Mouse (Mus musculus) hindbrain, postnatal 0 days (tissue): ENCODE data around the gene 2310079G19Rik. TPM values are rescaled to one million over a fixed set of nuclear protein-coding genes. Genes with fewer than 3 reads are reported as not detected.
A peak's percentile ranks its signal among the peaks of the same experiment; 100 is the strongest.

ENCODE experiments used
- ATAC-seq: fragments of 200-750 bp; cut with Nextera tagmentation; 2 replicates; pipeline ENCODE4 v1.8.0; 2017; ENCODE audit warnings: mild to moderate bottlenecking, moderate TSS enrichment, moderate library complexity
- DNase-seq: peaks from one replicate; pipeline ENCODE4 v3.0.0-alpha.2; 2015; ENCODE audit warnings: low spot score
- H3K27ac ChIP-seq: fragments of 300-500 bp; sonication (generic); 2 replicates; pipeline ENCODE4 v1.5.1; 2014; ENCODE audit warnings: mild to moderate bottlenecking
- H3K27me3 ChIP-seq: fragments of 300-500 bp; sonication (generic); 2 replicates; pipeline ENCODE4 v1.6.1; 2014; ENCODE audit warnings: low read length, mixed read lengths; ENCODE audit not compliant: insufficient read depth
- H3K36me3 ChIP-seq: fragments of 300-500 bp; sonication (generic); 2 replicates; pipeline ENCODE4 v1.6.1; 2014; ENCODE audit warnings: low read length, mixed read lengths; ENCODE audit not compliant: insufficient read depth
- H3K4me1 ChIP-seq: fragments of 300-500 bp; sonication (generic); 2 replicates; pipeline ENCODE4 v1.6.1; 2014; ENCODE audit warnings: antibody characterized with exemption, low read length, mixed read lengths; ENCODE audit not compliant: insufficient read depth
- H3K4me2 ChIP-seq: fragments of 300-500 bp; sonication (generic); 2 replicates; pipeline ENCODE4 v1.6.1; 2014; ENCODE audit warnings: low read depth, mild to moderate bottlenecking, low read length, moderate library complexity, mixed read lengths
- H3K4me3 ChIP-seq: fragments of 300-500 bp; sonication (generic); 2 replicates; pipeline ENCODE4 v1.5.1; 2014; ENCODE audit warnings: low read length
- H3K9ac ChIP-seq: fragments of 300-500 bp; sonication (generic); replicated peaks from 2 replicates; pipeline ENCODE4 v1.6.1; 2014; ENCODE audit warnings: mild to moderate bottlenecking, low read length, moderate library complexity, mixed read lengths
- H3K9me3 ChIP-seq: fragments of 300-500 bp; sonication (generic); 2 replicates; pipeline ENCODE4 v1.6.1; 2016; ENCODE audit warnings: low read length, mixed read lengths
- CTCF ChIP-seq: IDR thresholded peaks from 2 replicates; pipeline ENCODE4 v1.5.1; 2016; ENCODE audit warnings: antibody characterized with exemption, control low read depth, low read depth
- WGBS: fragments of 180-500 bp; shearing (Covaris S2); extraction: QIAGEN DNeasy Blood & Tissue Kit; methylation state at CpG from one replicate; pipeline ENCODE4 v1.1.7; 2014; 5-methylcytosine and 5-hydroxymethylcytosine counted together
- polyA plus RNA-seq: library from polyadenylated mRNA; unstranded; fragments of >200 nt; fragmentation: Nextera tagmentation; extraction: Ambion mirVana; gene quantifications from 2 replicates; pipeline ENCODE4 v1.2.1, GENCODE M21; 2015
- total RNA-seq: library from RNA; depleted of rRNA; stranded (reverse); fragments of >200 nt; gene quantifications from 2 replicates; pipeline ENCODE4 v1.2.3, GENCODE M21; 2014; rRNA removed

2310079G19Rik gene
- total RNA-seq (not detected in 2 replicates), polyA plus RNA-seq (not detected in 2 replicates)

DNA sequence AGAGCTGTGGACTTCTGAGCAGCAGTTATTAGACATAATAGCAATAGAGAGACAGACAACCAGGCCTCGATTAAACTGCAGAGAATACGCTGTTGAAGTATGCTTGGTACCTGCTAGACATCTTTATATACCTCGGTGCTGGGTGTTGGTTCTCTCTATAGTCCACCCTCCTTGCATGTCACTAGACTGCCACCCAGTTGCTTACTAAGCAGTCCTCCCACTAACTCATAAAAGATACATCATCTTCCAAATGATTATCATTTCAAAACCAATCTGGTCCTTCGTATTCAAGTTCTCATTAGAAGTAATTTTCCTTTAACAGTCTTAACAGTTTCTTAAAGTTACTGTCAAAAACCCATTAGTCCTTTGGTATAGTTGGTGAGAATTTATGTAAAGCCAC is at the start of gene 2310079G19Rik:
2310079G19Rik (minus strand) TSS at position 101 of the 400 bp plus-strand sequence.
- 93% methylated on average over 4 of the region's 4 CpGs for WGBS
- H3K27ac ChIP-seq, result no peak within 1 kb of the TSS
- no peaks in the 10 kb centered on the region for H3K9me3 ChIP-seq
- no peaks in the 10 kb centered on the region for H3K27me3 ChIP-seq
- DNase-seq, result no peak
- no peak within 1 kb of the TSS for H3K4me3 ChIP-seq
- H3K9ac ChIP-seq, result no peak within 1 kb of the TSS
- no peak for TF ChIP-seq CTCF
- H3K4me2 ChIP-seq, result no peak within 1 kb of the TSS
- no peak for ATAC-seq
- no peaks in the 10 kb centered on the region for H3K36me3 ChIP-seq
- no peaks in the 10 kb centered on the region for H3K4me1 ChIP-seq

DNA sequence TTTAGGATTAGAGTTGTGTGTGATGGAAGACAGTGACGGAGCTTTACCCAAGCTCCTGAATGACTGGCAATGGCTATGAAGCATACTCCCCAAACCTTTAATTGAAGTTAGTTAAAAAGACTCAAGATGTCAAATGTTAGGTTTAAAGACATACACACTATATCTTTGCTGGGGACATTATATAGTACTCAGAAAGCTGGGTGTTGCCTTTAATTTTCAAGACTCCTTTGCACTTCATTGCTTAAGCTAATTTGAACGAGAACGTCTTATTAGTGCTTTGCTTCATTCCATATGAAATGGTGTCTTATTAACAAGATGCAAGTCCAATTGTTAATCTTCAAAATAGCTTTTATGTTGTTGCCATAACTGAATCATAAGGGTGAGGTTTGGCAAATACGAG is 44.1 kb upstream of the 2310079G19Rik start, which contains the start of gene Krtap27-1:
Krtap27-1 (minus strand) TSS at position 101 of the 400 bp plus-strand sequence.
- H3K27ac ChIP-seq, result no peak within 1 kb of the TSS
- H3K9ac ChIP-seq, result no peak within 1 kb of the TSS
- H3K4me2 ChIP-seq, result no peak within 1 kb of the TSS
- H3K36me3 ChIP-seq, result no peaks in the 10 kb centered on the region
- no peak for DNase-seq
- no peaks in the 10 kb centered on the region for H3K4me1 ChIP-seq
- no peak within 1 kb of the TSS for H3K4me3 ChIP-seq
- no peaks in the 10 kb centered on the region for H3K27me3 ChIP-seq
- ATAC-seq, result no peak
- H3K9me3 ChIP-seq, result no peaks in the 10 kb centered on the region
- WGBS, result 89% methylated on average over 4 of the region's 4 CpGs
- TF ChIP-seq CTCF, result no peak

DNA sequence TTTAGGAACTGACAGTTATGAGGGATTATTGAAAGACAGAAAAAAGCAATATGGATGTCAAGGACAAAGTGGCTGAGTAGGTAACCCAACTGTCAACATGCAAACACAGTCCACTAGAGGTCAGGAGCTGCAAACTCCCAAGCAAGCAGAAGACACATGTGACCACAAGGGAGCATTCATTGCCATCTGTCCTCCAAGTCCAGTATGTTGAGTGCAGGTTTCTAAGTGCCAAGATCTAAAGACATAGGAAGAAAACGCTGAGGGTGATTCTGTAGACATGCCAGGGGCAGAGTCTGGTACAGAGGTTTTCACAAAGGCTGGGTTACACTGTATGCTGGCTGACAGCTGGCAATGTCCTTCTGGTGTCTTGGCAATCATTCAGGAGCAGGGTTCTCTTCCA is 30.0 kb upstream of the 2310079G19Rik start:
- peak; percentile 68 for DNase-seq
- Histone ChIP-seq H3K9me3 (no peaks in the 10 kb centered on the region), H3K27ac (no peak overlapping the region), H3K4me2 (no peak overlapping the region), H3K36me3 (no peaks in the 10 kb centered on the region), H3K4me3 (no peak overlapping the region), H3K4me1 (no peaks in the 10 kb centered on the region), H3K27me3 (no peaks in the 10 kb centered on the region), H3K9ac (no peak overlapping the region)
- ATAC-seq, result peak; percentile 82
- WGBS, result 15% methylated on average over 1 of the region's 1 CpGs
- peak; percentile 69 for TF ChIP-seq CTCF

DNA sequence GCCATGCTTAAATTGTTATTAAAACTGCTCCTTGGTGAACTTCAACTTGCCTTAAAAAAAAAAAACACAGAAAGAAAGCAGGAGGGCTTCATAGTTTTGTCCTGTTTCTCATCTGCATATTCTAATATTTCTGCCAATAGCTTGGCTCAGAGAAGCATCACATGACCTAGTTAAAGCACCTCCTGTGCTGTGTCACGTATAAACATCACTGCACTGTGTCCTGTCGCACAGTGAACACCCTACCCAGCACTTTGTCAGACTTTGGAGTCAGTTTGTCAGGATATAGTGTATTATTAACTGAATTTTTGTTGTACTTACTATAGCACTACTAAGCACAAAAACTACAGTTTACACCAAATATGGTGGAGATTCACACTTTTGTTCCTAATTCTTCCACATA is 24.5 kb upstream of the 2310079G19Rik start:
- no peak for TF ChIP-seq CTCF
- Histone ChIP-seq H3K4me1 (no peaks in the 10 kb centered on the region), H3K9me3 (no peaks in the 10 kb centered on the region), H3K4me3 (no peak overlapping the region), H3K9ac (no peak overlapping the region), H3K36me3 (no peaks in the 10 kb centered on the region), H3K27ac (no peak overlapping the region), H3K4me2 (no peak overlapping the region), H3K27me3 (no peaks in the 10 kb centered on the region)
- ATAC-seq, result no peak
- 53% methylated on average over 2 of the region's 2 CpGs for WGBS
- no peak for DNase-seq

DNA sequence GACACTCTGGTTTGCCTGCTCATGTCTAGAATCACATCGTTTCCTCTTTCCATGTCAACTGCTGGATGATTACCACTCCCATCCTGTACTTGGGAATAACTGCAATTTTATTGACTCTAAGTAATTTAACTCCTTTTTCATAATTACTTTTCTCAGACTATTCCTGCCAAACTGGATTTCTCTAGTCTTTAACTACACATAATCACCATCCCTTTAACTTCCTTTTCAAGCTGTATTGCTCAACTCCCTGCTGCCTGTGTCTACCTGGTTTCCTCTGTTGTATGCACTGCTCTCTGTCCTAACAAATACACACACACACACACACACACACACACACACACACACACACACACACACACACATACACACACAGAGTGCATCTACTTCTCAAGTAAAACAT is 23.6 kb upstream of the 2310079G19Rik start:
- H3K9ac ChIP-seq, result no peak overlapping the region
- H3K4me2 ChIP-seq, result no peak overlapping the region
- no peaks in the 10 kb centered on the region for H3K36me3 ChIP-seq
- H3K9me3 ChIP-seq, result no peaks in the 10 kb centered on the region
- DNase-seq (no peak), ATAC-seq (no peak)
- no peaks in the 10 kb centered on the region for H3K4me1 ChIP-seq
- 88% methylated on average over 1 of the region's 1 CpGs for WGBS
- no peaks in the 10 kb centered on the region for H3K27me3 ChIP-seq
- no peak overlapping the region for H3K4me3 ChIP-seq
- TF ChIP-seq CTCF, result no peak
- H3K27ac ChIP-seq, result no peak overlapping the region

DNA sequence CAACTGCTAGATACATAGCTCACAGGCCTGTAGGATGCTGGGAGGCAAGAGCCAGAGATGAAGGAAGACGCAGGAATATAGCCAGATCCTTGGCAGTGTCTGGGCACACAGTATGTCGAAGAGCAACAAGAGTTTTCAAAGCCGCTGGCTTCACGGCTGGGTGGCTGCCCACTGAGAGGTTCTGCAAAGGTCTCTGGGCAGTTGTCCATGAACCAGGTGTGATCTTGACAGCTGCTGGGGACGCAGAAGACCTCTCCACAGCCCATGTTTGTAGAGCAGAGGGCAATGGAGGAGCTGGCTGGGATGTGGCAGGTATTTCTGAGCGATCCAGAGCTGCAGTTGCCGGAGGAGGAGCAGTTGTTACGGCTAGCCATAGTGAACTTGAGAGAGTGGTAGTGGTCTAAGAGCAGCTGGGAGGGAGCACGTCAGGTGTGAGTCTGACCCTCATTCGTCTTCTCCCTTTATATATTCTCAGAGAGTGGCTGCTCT is 19.9 kb upstream of the 2310079G19Rik start, which contains the start of gene Krtap26-1:
Krtap26-1 (minus strand) TSS at position 439 of the 489 bp plus-strand sequence.
- H3K4me2 ChIP-seq, result no peak within 1 kb of the TSS
- H3K27me3 ChIP-seq, result no peaks in the 10 kb centered on the region
- TF ChIP-seq CTCF, result no peak
- no peak for ATAC-seq
- WGBS, result 75% methylated on average over 10 of the region's 10 CpGs
- no peak within 1 kb of the TSS for H3K27ac ChIP-seq
- no peaks in the 10 kb centered on the region for H3K9me3 ChIP-seq
- no peak within 1 kb of the TSS for H3K9ac ChIP-seq
- H3K4me3 ChIP-seq, result no peak within 1 kb of the TSS
- no peaks in the 10 kb centered on the region for H3K36me3 ChIP-seq
- H3K4me1 ChIP-seq, result no peaks in the 10 kb centered on the region
- no peak for DNase-seq

DNA sequence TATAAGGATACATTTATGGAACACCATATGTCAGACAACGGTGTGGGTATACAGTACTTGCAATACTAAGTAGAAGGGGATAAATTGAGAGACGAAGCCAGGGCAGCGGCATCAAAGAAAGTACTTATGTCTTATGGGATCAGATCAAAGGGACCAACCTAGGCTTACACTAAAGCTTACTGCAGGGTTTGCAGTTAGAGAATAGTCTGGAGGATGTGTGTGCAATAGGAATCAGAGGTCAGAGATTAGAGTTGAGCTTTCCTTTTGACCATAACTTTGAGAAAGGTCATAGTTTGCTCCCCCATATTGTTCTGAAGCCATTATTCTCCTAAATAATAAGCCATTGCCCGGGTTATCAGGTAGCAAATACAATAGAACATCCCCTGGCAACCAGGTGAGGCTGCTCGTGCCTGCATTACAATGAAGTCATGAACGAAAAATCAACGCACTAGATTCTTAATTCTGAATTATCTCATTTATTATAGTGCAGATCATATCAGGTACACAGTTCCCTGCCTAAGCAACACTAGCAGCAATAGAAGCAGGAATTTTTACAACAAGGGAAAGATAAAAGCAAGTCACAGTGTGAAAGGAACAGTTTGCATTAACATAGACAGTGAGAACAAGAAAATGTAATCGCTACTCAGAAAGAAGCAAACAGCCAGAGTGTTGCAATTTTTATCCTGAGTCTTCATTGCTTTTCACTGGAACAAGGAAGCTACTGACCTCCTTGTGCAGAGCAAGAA is 19.1 kb upstream of the 2310079G19Rik start:
- Histone ChIP-seq H3K4me2 (no peak overlapping the region), H3K9ac (no peak overlapping the region), H3K4me1 (no peaks in the 10 kb centered on the region), H3K27ac (no peak overlapping the region), H3K9me3 (no peaks in the 10 kb centered on the region), H3K4me3 (no peak overlapping the region), H3K27me3 (no peaks in the 10 kb centered on the region), H3K36me3 (no peaks in the 10 kb centered on the region)
- WGBS, result 82% methylated on average over 8 of the region's 8 CpGs
- DNase-seq (no peak), ATAC-seq (no peak)
- no peak for TF ChIP-seq CTCF
